Mouse (Mus musculus): ENCODE results near the gene Lta.

The Lta gene

DNA sequence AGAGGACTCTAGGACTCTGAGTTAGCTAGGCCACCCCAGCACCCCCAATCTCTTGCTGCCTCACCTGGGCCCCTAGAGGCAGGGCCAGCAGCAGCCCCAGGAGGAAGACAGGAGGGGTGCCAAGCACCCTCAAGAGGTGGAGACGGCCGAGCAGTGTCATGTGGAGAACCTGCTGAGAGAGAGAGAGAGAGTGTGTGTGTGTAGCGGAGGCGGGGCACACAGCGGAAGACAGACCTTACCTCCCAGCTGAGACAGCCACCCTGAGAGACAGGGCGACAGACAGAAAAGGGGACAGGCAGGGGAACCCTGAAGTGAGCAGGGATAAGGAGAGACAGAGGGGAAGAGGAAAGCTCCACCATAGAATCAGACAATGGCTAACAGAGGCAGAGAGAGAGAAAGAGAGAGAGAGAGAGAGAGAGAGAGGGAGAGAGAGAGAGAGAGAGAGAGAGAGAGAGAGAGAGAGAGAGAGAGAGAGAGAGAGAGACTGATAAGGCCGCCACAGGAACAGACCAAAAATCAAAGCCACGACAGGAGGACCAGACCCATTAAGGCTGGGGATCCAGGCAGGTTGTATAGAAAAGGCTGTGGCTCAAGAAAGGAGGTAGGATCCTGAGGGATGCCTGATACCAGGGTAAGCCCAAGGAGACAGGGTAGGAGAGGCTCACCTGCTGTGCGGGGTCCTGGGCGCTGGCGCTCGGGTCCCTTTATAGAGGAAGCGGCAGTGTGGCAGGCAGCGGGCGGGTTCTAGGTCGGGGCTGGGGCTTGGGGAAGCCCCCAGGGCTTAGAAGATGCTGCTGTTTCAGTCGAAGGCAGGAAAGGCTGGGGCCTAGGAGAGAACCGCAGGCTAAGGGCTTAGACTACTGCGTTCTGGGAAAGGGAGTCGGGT is at the start of gene Lta:
Lta (minus strand) TSS at position 858 of the 886 bp plus-strand sequence.
- peak; percentile 77 for DNase-seq

DNA sequence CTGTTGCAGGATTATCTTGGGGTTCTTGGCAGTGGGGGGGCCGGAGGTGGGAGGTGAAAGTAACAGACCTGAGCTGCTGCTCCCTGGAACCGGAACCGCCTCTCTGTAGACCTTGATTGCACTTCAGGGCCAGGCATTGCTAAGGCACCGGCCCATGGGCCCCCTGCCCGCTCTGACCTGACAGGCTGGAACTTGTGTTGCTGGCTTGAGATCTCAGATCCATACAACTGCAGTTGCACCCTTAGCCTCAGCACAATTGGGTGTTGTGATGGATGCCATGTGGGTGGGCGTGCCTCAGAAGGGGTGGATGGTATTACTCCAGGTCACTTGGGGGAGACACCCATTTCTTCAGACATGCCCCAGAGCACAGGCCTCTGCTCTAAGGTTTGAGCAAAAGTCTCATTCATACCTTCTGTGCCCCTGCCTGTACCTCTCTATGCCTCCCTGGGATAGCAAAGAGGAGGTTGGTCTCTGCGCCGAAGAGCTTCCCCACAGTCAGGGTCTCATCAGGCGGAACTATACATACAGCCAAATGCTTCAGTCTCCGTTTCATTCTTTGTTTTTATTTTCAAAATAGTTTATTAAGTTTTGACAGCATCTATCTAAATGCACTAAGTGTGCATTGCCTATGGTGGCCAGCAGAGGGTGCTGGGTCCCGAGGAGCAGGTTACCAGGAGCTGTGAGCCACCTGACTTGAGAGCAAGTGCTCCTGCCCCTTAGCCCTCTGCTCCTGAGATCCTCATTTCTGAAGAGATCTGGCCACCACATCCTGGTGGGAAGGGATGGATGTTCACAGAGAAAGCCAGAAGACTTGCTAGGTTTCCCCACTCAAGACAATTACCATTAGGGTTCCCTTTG is 49.3 kb upstream of the Lta start:
- DNase-seq, result peak; percentile 86 to 88

DNA sequence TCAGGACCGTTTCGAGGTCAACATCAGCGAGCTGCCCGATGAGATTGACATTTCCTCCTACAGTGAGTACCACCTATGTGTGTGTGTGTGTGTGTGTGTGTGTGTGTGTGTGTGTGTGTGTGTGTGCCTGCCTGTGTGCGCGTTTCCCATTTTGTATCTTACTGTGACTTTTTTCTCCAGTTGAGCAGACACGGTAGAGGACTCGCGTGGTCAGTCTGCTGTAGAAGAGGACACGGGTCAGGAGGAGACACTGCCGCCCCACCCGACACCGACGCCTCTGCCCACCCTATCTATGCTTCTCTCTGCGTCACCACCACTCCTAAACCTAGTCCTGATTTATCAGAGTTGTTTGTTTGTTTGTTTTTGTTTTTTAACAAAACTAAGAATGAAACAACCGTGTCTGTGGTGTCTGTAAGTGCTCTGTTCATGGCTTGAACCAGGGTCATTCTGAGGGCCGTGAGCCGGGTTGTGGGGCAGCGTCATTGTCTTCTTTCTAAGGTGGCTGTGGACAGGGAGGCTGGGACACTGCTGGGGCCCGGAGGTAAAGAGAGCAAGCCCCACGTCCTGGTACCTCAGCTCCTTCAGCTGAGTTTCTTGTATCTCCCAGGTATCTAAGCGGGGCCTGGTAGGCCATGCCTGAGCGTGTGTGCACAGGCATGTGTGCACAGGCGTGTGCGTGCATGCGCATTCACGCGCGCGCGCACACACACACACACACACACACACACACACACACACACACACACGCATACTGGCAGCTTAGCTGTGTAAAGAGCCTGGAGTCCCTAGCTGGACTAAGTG is 48.3 kb upstream of the Lta start:
- no peak for DNase-seq

DNA sequence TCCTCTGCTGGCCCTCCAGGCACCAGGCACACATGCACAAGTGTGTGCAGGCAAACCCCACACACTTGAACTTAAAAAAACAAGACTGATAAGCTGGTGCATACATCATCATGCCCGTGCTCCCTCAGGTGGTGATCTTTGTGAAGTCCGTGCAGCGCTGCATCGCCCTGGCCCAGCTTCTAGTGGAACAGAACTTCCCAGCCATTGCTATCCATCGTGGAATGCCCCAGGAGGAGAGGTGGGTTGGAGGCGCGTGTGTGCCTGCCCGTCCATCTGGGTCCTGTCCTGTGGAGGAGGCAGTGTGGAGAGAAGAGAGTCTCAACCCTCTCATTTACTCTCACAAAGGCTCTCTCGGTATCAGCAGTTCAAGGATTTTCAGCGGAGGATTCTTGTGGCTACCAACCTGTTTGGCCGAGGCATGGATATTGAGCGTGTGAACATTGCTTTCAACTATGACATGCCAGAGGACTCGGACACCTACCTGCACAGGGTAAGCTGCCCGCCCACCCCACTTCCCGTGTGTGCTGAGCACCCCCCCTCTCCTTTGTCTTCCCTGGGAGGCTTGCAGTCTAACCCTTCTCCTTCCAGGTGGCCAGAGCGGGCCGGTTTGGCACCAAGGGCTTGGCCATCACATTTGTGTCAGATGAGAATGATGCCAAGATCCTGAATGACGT is 47.6 kb upstream of the Lta start:
- DNase-seq, result no peak

DNA sequence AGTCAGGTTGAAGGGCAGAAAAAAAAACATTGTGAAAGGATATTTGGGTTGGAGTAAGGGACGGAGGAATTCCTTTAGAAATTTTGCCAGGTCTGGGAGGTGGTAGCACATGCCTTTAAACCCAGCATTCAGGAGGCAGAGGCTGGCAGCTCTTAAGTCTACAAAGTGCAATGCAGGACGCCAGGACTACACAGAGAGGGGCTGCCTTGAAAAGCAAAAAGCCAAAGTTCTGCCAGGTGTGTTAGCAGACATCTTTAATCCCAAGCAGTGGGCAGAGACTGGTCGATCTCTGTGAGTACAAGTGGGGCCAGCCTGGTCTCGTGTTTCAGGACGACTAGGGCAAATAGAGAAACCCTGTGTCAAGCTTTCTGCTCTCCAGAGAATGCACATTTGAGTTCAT is 46.8 kb upstream of the Lta start:
- DNase-seq, result no peak

DNA sequence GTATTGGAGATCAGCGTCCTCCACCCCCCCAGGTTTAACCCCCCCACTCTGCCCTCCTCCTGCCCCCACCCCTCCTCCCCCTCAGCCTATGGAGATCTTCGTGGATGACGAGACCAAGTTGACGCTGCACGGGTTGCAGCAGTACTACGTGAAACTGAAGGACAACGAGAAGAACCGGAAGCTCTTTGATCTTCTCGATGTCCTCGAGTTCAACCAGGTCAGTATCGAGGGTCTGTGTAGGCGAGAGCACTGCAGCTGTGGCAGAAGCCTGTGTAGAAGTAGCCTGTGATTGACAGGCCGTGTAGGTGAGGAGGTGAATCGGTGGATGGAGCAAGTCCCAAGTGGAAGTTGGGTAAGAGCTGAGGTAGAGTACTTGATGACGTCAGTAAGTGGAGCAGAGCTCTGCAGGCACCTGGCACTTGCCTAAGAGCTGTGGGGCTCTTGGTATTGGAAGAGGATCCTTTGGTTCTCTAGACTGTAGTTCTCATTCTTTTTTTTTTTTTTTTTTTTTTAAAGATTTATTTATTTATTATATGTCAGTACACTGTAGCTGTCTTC is 46.1 kb upstream of the Lta start:
- no peak for DNase-seq

DNA sequence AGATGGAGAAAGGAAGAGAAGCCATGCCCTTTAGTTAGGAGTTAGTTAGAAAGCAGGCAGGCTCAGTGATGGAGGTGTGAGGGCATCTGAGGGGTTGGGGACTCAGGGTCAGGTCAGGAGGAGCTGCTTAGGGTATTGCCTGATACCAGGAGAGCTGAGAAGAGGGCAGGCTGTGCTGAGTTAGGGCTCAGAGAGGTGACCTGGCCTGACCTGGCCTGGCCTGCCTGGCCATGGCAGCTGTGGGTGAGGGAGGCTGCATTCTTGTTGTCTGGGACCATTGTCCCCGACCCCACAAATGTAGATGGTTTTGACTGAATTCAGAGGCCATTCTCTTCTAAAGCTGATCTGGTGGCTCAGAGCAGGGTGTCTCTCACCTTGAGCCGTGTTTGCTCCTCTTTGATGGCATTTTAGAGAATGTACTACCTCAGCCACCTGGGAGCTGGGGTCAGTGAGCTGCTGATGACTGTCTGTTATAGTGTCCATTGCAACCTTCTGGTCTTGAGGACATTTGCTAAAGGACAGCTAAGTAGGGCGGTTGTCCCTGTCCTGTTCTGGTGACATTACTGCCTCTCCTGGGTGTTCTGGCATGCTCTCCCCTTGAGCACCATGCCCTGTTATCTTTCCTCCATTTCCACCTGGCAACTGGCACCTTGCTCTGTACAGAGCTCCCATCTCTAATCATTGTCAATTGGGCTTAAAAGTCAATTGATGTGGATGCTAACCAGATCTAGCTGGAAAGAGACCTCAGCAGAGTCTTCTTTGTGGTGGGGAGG is 45.4 kb upstream of the Lta start:
- no peak for DNase-seq

DNA sequence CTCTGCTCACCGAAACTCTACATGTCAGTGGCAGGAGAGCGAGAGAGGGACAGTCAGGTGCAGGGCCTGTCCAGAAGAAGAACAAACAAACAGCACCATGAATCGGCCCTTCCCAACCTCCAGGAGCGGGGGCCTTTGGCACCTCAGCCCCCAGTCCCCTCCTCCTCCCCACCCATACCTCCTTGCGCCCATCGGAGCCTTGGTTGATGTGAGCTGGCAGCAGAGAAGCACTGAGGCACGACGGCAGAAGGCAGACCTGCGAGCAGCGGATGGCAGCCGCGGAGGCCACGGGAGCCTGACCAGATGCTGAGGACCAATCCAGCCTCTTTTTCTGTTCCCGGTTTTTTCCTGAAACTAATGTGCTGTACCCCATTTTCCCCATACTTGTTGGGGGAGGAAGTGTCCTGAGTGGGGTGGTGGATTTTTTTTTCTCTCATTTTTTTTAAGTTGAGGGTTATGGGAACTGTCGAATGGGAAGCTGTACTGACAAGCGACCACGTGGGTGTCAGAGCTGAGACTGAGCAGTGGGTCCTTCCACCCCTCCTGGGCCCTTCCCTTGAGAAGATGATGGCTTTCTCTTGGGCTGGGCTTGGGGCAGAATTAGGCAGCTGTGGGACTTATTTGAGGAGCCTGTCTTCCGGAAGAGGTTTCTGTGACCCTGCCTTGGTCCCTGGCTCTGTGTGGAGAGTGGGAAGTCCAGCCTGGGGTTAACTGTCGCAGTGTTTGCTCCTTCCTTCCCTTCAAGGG is 44.5 kb upstream of the Lta start:
- no peak for DNase-seq

DNA sequence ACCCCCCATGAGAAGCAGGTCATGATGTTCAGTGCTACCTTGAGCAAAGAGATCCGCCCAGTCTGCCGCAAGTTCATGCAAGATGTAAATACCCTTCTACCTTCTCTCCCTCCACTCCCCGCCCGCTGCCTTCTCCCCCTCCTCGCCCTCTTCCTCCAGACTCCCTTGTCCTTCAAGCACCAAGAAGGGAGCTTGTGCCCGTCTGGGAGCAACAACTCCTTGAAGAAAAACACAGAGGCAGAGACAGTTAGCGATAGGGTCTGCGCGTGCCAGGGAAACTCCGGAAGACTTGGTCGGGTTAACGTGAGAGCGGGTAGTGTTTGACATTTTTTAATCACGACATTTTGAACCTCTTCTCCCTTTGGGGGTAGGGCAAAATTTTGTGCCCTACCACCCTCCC is 43.8 kb upstream of the Lta start:
- no peak for DNase-seq

DNA sequence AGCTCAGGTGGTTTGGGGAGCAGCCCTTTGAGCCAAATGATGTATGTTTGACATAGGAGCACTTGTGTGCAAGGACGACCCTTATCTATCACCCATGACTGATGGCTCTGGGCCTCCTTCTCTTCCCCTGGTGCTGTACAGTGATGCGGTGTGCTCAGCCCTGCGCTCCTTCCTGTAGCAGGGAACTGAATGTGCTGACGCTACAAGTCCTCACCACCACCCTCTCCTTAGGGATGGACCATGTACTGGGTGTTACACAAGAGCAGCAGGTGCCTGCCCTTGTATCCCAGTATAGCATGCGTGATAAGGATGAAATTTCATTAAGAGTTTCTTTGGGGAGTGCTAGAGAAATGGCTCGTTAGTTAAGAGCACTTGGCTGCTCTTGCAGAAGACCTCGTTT is 42.0 kb upstream of the Lta start:
- DNase-seq, result no peak

DNA sequence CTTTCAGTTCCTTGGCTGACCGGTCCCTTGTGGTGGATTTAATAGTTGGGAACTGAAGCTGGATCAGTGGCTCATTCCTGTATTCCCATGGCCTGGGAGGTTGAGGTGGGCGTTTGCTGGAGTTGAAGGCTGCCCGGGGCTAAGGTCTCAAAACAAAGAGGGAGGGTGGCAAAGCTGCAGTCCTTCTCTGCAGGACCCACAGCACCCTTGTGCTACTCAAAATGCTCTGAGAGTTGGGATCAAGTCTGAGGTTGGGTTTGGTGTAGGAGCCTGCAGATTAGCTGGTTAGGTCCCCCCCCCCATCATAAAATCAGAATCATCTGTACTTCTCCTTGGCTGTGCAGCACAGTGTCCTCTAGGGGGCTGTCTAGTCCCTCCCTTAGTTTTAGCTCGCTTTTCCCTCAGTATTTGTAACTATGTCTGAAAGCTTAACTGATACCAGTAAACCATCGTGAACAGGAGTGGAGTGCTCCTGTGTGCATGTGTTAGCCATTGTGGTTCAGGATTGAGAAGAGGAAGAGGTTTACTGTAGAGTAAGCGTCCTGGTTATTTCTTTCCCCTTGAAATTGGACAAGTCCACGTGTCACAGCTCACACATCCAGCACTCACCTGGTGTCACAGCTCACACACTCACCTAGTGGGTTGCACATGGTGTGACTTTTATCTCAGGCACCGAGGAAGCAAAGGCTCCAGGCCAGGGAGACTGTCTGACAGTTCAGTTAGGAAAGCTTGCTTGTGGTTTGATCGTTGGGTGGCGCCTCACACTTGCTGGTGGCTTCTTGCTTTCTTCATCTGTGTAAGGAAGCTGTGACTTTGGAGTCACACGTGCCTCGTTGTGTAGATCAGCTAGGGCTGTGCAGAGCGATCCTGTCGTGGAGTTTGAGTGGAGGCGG is 40.8 kb upstream of the Lta start:
- DNase-seq, result peak; percentile 54 to 58

DNA sequence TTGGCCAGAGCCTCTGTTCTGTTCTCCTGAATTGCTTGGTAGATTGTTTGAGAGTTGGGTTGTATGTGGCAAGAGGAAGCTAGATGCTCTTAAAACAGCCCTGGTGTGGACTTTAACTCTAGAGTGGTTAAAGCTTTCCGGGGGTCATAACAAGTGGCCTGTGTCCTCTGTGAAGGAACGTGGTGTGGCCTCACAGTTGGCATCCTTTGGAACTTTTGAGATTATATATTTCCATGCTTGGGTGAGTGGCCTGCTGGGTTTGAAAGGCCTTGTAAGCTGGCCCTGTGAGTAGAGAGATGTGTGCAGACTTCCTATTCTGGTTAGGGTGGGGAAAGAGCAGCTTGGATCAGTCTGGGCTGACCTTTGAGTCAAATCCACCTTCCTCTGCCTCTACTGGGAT is 39.8 kb upstream of the Lta start:
- no peak for DNase-seq

DNA sequence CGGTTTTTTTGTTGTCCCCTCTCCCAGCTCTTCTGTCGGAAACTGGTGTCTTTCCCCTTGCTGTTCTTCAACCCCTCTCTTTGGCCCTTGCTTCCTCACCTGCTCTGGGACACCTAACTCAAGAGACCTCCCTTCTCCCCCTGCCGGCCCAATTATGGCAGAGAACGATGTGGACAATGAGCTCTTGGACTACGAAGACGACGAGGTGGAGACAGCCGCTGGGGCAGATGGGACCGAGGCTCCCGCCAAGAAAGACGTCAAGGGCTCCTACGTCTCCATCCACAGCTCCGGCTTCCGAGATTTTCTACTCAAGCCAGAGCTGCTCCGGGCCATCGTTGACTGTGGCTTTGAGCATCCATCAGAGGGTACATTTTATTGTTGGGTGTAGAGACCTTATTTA is 37.9 kb upstream of the Lta start:
- peak in 1 of 2 experiments; percentile 39 for DNase-seq

DNA sequence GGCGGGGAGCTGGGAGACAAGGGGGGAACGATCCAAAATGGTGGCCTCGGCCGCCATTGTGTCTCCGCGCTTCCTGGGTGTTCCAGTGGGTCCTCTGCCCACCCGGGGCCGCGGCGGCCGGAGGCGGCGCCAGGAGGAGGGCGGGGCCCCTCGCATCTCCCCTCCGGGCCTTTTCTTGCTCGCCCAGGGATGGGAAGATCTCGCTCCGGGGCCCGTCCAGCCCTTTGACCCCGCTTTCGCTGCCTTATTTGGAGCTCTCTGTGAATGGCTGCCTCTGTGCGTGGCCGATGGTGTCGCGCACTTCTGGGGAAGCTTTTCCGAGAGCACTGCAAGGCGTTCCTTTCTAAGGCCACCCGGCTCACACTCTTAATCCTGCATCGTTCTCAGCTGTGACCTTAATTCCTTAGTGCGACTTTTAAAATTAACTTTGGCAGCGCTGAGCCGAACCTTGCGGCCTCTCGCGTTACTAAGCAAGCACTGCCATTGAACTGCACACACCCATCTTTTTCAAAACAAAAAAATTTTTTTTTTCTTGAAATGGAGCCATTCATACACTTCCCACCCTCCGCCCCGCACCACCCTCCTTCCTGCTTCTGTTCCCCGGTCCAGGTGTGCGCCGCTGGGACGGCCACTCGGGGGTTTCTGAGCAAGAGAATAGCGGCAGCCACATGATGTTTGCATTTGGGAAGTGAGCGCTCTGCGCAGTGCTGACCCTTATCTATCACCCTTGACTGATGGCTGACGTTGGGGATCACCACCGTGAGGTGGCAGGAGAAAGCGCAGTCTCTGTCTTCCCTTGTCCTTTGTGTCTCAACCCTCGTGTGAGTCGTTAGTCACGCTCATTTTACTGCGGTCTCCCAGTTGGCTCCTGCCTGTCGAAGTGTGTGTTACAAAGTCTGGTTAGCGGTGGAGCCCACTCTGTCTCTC is 37.1 kb upstream of the Lta start:
- peak; percentile 75 to 78 for DNase-seq

DNA sequence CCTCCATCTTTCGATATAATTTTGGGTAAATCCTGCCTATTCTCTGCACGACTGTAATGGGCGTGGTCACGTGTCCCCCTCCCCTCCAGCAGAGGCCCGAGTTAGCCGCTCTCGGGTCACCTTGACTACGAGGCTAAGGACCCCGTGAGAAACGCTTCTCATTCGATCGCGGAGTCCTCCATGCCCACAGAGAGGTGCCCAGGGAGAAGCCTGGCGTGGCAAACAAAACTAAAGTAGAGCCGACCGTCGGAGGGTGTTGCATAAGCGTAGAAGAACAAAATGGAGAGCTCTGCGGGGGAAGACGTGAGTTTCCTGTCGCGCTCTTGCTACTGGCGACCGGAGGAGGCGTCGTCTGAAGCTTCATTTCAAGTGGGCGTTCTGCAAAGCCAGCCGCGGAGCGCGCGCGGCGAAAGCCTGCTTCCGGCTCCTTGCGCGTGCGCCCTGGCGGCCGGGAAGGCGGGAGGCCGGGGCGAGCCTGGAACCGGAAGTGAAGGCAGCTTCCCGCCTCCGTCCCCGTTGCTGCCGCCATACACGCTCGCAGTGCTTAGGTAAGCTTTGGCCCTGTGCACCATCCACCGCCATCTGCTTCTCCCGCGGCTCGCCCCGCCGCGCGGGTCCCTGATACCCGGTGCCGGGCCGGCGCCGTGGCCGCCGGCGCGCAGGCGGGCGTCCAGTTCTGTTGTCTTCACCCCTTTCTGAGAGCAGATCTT is 36.3 kb upstream of the Lta start, which contains the start of gene Ddx39b:
Ddx39b (plus strand) TSS at position 442 of the 710 bp plus-strand sequence.
- peak; percentile 95 to 96 for DNase-seq

DNA sequence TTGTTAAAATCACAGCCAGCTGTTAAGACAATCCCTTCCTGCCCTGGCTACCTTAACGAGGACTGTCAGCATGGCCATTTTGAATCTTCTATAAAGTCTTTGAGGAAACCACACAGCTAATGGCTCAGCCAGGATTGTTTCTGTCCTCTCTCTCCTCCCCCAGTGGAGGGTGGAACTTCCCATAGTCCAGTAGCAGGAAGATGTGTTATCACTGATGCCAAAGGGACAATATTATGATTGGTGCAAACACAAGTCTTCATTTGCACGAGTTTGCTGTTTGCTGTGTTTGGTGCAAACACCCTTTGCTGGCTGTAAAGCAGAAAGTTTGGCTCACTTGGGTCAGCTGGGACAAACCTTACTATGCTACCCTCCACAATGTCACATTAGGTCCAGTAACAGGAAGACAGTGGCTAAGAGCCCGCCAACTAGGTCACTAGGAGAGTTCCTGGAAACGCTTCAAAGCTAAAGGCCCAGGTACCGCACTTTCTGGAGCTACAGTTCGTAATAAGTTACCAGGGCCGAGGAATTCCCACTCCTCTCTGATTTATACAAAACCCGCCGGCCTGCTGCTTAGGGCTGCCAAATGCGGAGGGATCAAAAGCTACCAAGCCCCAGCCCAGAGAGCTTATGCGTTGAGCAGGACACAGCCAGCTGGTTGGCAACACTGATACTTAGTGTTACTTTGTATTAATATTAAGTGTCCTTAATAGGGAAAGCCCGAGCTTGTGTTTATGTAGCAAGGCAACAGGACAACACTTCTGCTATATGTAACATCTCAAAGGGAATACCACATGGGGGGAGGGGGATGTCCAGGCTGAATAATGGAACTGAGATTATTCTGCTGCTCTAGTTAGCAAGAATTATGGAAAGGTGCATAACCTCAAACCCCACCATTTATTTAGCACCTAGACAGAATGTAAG is 35.5 kb upstream of the Lta start:
- DNase-seq, result no peak

Measured in B cell, adult 2 months (primary cell).